Mouse (Mus musculus) limb, embryonic 11.5 days (tissue): ENCODE measurements around the gene Tmem108. TPM values are rescaled to one million over a fixed set of nuclear protein-coding genes. Genes with fewer than 3 reads are reported as not detected.

Experiments used
- ATAC-seq: fragments of 200-750 bp; cut with Nextera tagmentation; 2 replicates; pipeline ENCODE4 v1.8.0; 2017; ENCODE audit warnings: low read depth; ENCODE audit not compliant: insufficient number of reproducible peaks, low FRiP score, low TSS enrichment
- DNase-seq: peaks from one replicate; pipeline ENCODE4 v3.0.0-alpha.2; 2015; ENCODE audit warnings: low spot score
- H3K27ac ChIP-seq: fragments of 300-500 bp; sonication (generic); replicated peaks from 2 replicates; pipeline ENCODE4 v1.5.1; 2014; ENCODE audit warnings: low read depth, mild to moderate bottlenecking, low read length
- H3K27me3 ChIP-seq: fragments of 300-500 bp; sonication (generic); 2 replicates; pipeline ENCODE4 v1.6.1; 2014; ENCODE audit warnings: mild to moderate bottlenecking, low read length, mixed read lengths; ENCODE audit not compliant: control insufficient read depth, insufficient read depth
- H3K36me3 ChIP-seq: fragments of 300-500 bp; sonication (generic); 2 replicates; pipeline ENCODE4 v1.6.1; 2014; ENCODE audit warnings: mild to moderate bottlenecking, low read length, moderate library complexity, mixed read lengths; ENCODE audit not compliant: control insufficient read depth, insufficient read depth
- H3K4me1 ChIP-seq: fragments of 300-500 bp; sonication (generic); 2 replicates; pipeline ENCODE4 v1.6.1; 2014; ENCODE audit warnings: low read length, mixed read lengths; ENCODE audit not compliant: control insufficient read depth, insufficient read depth
- H3K4me2 ChIP-seq: fragments of 300-500 bp; sonication (generic); 2 replicates; pipeline ENCODE4 v1.6.1; 2014; ENCODE audit warnings: low read depth, mild to moderate bottlenecking, moderate library complexity; ENCODE audit not compliant: severe bottlenecking
- H3K4me3 ChIP-seq: fragments of 300-500 bp; sonication (generic); 2 replicates; pipeline ENCODE4 v1.5.1; 2014; ENCODE audit warnings: low read depth, low read length
- H3K9ac ChIP-seq: fragments of 300-500 bp; sonication (generic); 2 replicates; pipeline ENCODE4 v1.6.1; 2014; ENCODE audit warnings: mild to moderate bottlenecking, low read length
- H3K9me3 ChIP-seq: fragments of 300-500 bp; sonication (generic); 2 replicates; pipeline ENCODE4 v1.6.1; 2016; ENCODE audit warnings: low read length; ENCODE audit not compliant: control insufficient read depth
- WGBS: fragments of 180-500 bp; shearing (Covaris S2); extraction: QIAGEN DNeasy Blood & Tissue Kit; methylation state at CpG from one replicate; pipeline ENCODE4 v1.1.7; 2014; 5-methylcytosine and 5-hydroxymethylcytosine counted together
- polyA plus RNA-seq: library from polyadenylated mRNA; unstranded; fragments of >200 nt; fragmentation: Nextera tagmentation; extraction: Ambion mirVana; gene quantifications from 2 replicates; pipeline ENCODE4 v1.2.1, GENCODE M21; 2014

The Tmem108 gene
- polyA plus RNA-seq, 1 experiment from 2014 or later, result 11.9 TPM

GRCm38 (mm10) chr9:103506968-103507584 lies 254.6 kb downstream of the Tmem108 start:
- DNase-seq (no peak), ATAC-seq (no peak)
- H3K9me3 ChIP-seq, result no peaks in the 10 kb centered on the region
- WGBS, result 70% methylated on average over 7 of the region's 7 CpGs
- no peak overlapping the region for H3K4me2 ChIP-seq
- H3K27ac ChIP-seq, result no peak overlapping the region
- no peak overlapping the region for H3K4me3 ChIP-seq
- H3K27me3 ChIP-seq, result no peaks in the 10 kb centered on the region
- H3K36me3 ChIP-seq, result no peaks in the 10 kb centered on the region
- peaks cover 3% of the 10 kb centered on the region for H3K4me1 ChIP-seq
- H3K9ac ChIP-seq, result no peak overlapping the region

GRCm38 (mm10) chr9:103505067-103505466 lies 256.6 kb downstream of the Tmem108 start:
- H3K36me3 ChIP-seq, result no peaks in the 10 kb centered on the region
- ATAC-seq (no peak), DNase-seq (no peak)
- WGBS, result 91% methylated on average over 5 of the region's 5 CpGs
- no peak overlapping the region for H3K9ac ChIP-seq
- H3K4me2 ChIP-seq, result no peak overlapping the region
- H3K27ac ChIP-seq, result no peak overlapping the region
- H3K4me1 ChIP-seq, result peaks cover 9% of the 10 kb centered on the region
- no peaks in the 10 kb centered on the region for H3K9me3 ChIP-seq
- H3K4me3 ChIP-seq, result no peak overlapping the region
- H3K27me3 ChIP-seq, result no peaks in the 10 kb centered on the region

- 92% methylated on average over 1 of the region's 1 CpGs for WGBS
- Histone ChIP-seq H3K27me3 (no peaks in the 10 kb centered on the region), H3K9ac (no peak overlapping the region), H3K9me3 (no peaks in the 10 kb centered on the region), H3K27ac (no peak overlapping the region), H3K4me2 (no peak overlapping the region), H3K36me3 (no peaks in the 10 kb centered on the region), H3K4me3 (no peak overlapping the region), H3K4me1 (peaks cover 9% of the 10 kb centered on the region)
- ATAC-seq (no peak), DNase-seq (no peak)
Observed at GRCm38 (mm10) chr9:103504646-103505045, 257.0 kb downstream of the Tmem108 start.

GRCm38 (mm10) chr9:103503586-103504298 lies 257.9 kb downstream of the Tmem108 start:
- no peak overlapping the region for H3K4me3 ChIP-seq
- no peak overlapping the region for H3K27ac ChIP-seq

GRCm38 (mm10) chr9:103502655-103503054 lies 259.0 kb downstream of the Tmem108 start:
- WGBS, result 88% methylated on average over 2 of the region's 2 CpGs
- Histone ChIP-seq H3K36me3 (no peaks in the 10 kb centered on the region), H3K9me3 (no peaks in the 10 kb centered on the region), H3K27ac (no peak overlapping the region), H3K4me2 (no peak overlapping the region), H3K4me1 (peaks cover 9% of the 10 kb centered on the region), H3K4me3 (no peak overlapping the region), H3K9ac (no peak overlapping the region), H3K27me3 (no peaks in the 10 kb centered on the region)
- DNase-seq (no peak), ATAC-seq (no peak)

More at GRCm38 (mm10) chr9:103503586-103504298, 257.9 kb downstream of the Tmem108 start:
- Histone ChIP-seq H3K27me3 (no peaks in the 10 kb centered on the region), H3K9me3 (no peaks in the 10 kb centered on the region), H3K36me3 (no peaks in the 10 kb centered on the region), H3K9ac (no peak overlapping the region), H3K4me2 (no peak overlapping the region), H3K4me1 (peaks cover 9% of the 10 kb centered on the region)
- WGBS, result 93% methylated on average over 3 of the region's 3 CpGs
- no peak for DNase-seq
- no peak for ATAC-seq

GRCm38 (mm10) chr9:103501861-103502364 lies 259.7 kb downstream of the Tmem108 start:
- 27% methylated on average over 14 of the region's 14 CpGs for WGBS
- ATAC-seq (no peak), DNase-seq (no peak)
- no peak overlapping the region for H3K4me2 ChIP-seq
- H3K27me3 ChIP-seq, result no peaks in the 10 kb centered on the region
- H3K36me3 ChIP-seq, result no peaks in the 10 kb centered on the region
- H3K9me3 ChIP-seq, result no peaks in the 10 kb centered on the region
- H3K4me1 ChIP-seq, result peaks cover 9% of the 10 kb centered on the region
- H3K9ac ChIP-seq, result no peak overlapping the region
- no peak overlapping the region for H3K27ac ChIP-seq
- H3K4me3 ChIP-seq, result no peak overlapping the region

- no peak overlapping the region for H3K4me3 ChIP-seq
- H3K4me2 ChIP-seq, result no peak overlapping the region
- no peaks in the 10 kb centered on the region for H3K27me3 ChIP-seq
- no peak for ATAC-seq
- 91% methylated on average over 18 of the region's 18 CpGs for WGBS
- H3K27ac ChIP-seq, result no peak overlapping the region
- H3K9me3 ChIP-seq, result no peaks in the 10 kb centered on the region
- no peaks in the 10 kb centered on the region for H3K36me3 ChIP-seq
- no peak for DNase-seq
- H3K9ac ChIP-seq, result no peak overlapping the region
- peaks cover 14% of the 10 kb centered on the region for H3K4me1 ChIP-seq
Observed at GRCm38 (mm10) chr9:103499366-103499765, 262.3 kb downstream of the Tmem108 start.

- DNase-seq (no peak), ATAC-seq (no peak)
- Histone ChIP-seq H3K4me2 (no peak overlapping the region), H3K9ac (no peak overlapping the region), H3K9me3 (no peaks in the 10 kb centered on the region), H3K27me3 (no peaks in the 10 kb centered on the region), H3K4me1 (peaks cover 14% of the 10 kb centered on the region), H3K36me3 (no peaks in the 10 kb centered on the region), H3K4me3 (no peak overlapping the region), H3K27ac (no peak overlapping the region)
- 72% methylated on average over 8 of the region's 8 CpGs for WGBS
Observed at GRCm38 (mm10) chr9:103498699-103499098, 262.9 kb downstream of the Tmem108 start.
